Mouse (Mus musculus) gastrocnemius, adult 2 months (tissue): Measurements from ENCODE around the gene Mfsd5. TPM values are rescaled to one million over a fixed set of nuclear protein-coding genes. Genes with fewer than 3 reads are reported as not detected.

Experiments used
- DNase-seq: peaks from one replicate; pipeline ENCODE4 v3.0.0; 2022
- H3K27ac ChIP-seq: fragments of 200-600 bp; 2 replicates; pipeline ENCODE4 v1.8.1; 2022; ENCODE audit warnings: mild to moderate bottlenecking
- H3K4me3 ChIP-seq: fragments of 200-600 bp; 2 replicates; pipeline ENCODE4 v1.8.1; 2022; ENCODE audit warnings: mild to moderate bottlenecking, moderate library complexity
- CTCF ChIP-seq: fragments of 200-600 bp; IDR thresholded peaks from 2 replicates; pipeline ENCODE4 v1.8.1; 2022; ENCODE audit warnings: antibody characterized with exemption, mild to moderate bottlenecking, moderate library complexity
- intact Hi-C: fragments of 180-260 bp; cut with DNase I; formaldehyde crosslinking; loops from one replicate; pipeline ENCODE4 v1.15.1; 2025
- total RNA-seq, 2 experiments: library from RNA; stranded (reverse); gene quantifications; 2 replicates each; pipeline ENCODE4 v1.2.3; 2021

Mfsd5 gene
- total RNA-seq, 2 experiments from 2014 or later, result 14.2 TPM

- no peak for DNase-seq
- Histone ChIP-seq H3K4me3 (no peak overlapping the region), H3K27ac (peak overlapping the region; percentile 99)
- intact Hi-C loops, result no loop called here
- no peak for TF ChIP-seq CTCF
Observed at GRCm38 (mm10) chr15:102249967-102250366, 29.3 kb upstream of the Mfsd5 start.

- no peak overlapping the region for H3K4me3 ChIP-seq
- no peak for DNase-seq
- H3K27ac ChIP-seq, result no peak overlapping the region
- TF ChIP-seq CTCF, result no peak
- intact Hi-C loops, result no loop called here
Observed at GRCm38 (mm10) chr15:102250521-102250920, 28.7 kb upstream of the Mfsd5 start.

GRCm38 (mm10) chr15:102255547-102256255 is 23.6 kb upstream of the Mfsd5 start:
- no peak for TF ChIP-seq CTCF
- Histone ChIP-seq H3K27ac (peak overlapping the region; percentile 88), H3K4me3 (peak overlapping the region; percentile 72)
- DNase-seq, result no peak
- intact Hi-C loops, result no loop called here

DNA sequence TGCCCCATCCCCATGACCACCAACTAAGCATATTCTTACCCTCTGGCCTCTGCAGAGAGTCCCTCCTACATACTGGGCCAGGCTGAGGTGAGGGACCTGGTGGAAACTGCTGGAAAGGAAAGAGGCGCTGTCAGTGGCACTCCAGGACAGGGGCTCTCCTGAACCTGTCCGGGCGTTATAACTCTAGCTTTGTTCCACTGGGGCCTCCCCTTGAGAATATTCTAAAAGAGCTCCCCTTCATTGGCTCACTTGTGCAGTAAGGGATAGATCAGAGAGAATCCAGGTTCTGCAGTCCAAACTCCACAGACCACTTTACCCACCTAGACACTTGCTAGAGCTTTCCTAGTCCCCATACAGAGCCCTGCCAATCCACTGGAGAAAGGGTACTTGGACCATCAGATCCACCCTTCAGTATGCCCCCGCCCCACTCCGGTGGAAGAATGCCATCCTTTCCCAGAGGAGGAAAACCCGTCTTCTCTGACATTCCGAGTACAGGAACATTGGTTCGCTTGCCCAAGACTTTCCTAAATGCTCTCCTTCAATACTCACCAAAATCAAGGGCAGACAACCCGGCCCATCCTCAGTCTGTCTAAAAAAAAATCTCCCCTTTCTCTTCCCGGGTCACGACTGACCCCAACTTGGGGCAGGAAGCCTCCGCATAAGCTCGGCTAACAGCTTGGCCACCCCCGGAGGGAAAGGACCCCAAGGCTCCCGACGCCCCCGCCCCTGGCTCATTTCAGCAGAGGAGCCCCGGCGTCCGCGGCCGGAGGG is 22.6 kb upstream of the Mfsd5 start:
- peak overlapping the region; percentile 88 for H3K27ac ChIP-seq
- H3K4me3 ChIP-seq, result peak overlapping the region; percentile 72
- intact Hi-C loops, result no loop called here
- no peak for DNase-seq
- TF ChIP-seq CTCF, result no peak

DNA sequence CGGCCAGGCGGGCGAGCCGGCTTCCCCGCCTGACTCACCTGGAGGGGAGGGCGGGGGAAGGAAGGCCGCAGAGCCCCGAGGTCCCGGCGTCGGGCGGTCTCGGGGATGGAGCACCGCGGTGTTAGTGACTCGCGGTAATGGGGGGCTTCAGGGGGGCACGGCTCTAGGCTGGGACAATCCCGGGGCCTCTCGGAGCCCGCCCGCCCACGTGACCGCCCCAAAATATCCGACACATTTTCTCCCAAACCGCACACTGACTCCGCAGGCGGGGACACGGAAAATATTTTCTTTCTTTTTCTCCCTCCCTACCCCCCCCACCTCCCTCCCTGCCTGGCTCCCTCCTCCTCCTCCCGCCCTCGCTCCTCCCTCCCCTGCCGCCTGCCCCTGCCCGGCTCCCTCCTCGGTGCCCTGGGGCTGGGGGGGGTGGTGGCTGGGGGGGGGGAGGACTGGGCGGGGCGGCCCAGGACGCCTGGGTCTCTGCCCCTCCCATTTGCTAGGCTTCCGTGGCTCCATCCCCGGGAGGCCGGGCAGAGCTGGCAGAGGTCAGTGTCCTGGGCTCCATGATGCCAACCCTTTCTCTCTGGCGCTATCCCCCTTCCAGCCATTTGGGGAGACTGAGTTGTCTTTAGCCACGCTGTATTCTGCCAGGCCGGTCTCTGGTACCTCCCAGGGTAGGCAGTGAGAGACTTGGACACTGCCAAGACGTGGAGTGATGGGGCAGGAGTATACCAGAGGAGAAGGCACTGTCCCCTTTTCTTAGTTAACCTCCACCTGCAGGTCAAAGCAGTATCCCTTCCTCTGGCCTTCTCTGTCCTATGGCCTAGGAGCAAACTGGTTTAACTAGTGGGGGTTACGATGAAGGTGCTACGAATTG is 21.8 kb upstream of the Mfsd5 start, which contains the start of gene Rarg:
Gene Rarg (minus strand): TSS at position 316 of the 874 bp plus-strand sequence.
- Histone ChIP-seq H3K27ac (peak within 1 kb of the TSS; percentile 88), H3K4me3 (peak within 1 kb of the TSS; percentile 72)
- intact Hi-C loops, result no loop called here
- TF ChIP-seq CTCF, result no peak
- peak; percentile 77 for DNase-seq

DNA sequence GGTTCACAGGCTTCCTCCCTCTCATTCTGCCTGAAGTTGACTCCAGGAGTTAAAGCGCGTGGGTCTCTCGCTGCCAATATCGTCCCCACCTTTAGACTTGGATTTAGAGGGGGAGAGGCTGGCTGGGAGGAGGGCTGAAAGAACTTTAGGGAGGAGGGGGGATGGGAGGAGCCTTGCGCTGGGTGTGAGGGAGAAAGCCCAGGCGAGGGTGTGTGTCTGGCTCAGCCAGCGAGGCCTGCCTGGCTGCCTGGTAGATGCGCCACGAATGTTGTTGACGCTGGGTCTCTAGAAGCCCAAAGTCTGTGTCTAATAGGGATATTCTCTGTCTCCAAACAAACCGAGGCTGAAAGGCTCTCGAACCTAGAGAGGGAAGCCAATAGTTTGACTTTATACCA is 21.2 kb upstream of the Mfsd5 start:
- H3K27ac ChIP-seq, result peak overlapping the region; percentile 88
- peak overlapping the region; percentile 72 for H3K4me3 ChIP-seq
- no peak for TF ChIP-seq CTCF
- intact Hi-C loops, result no loop called here
- DNase-seq, result peak; percentile 78

DNA sequence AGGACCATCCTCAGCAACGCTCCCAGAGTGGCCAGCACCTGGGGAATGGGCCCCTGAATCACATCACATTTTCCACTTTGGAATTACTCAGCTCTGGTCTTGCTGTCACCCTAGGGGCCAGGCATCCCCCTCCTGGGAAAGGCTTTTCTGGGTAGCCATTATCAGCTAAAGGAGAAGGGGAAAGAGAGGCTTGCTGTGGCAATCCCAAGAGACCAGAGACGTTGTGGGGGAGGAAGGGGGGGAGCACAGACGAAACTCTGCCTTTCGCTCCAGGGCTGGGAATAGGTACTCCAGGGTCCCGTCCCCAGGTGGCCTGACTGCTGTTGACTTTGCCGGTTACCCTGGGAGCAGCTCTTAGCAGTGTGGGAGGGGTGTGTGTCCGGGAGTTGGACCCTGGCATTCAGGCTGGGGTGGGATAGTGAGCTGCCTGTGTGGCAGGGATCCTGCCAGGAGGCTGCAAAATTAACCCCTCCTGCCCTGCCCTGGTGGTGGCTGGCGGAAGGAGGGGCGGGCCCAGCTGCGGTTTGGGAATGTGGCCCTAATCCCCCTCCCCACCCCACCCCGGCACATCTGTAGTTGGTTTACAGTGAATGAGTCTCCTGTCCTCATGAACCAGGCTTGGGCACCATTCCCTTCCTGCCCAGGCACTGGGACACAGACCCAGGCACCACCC is 20.5 kb upstream of the Mfsd5 start:
- intact Hi-C loops, result no loop called here
- no peak for TF ChIP-seq CTCF
- H3K4me3 ChIP-seq, result peak overlapping the region; percentile 72
- peak; percentile 34 for DNase-seq
- peak overlapping the region; percentile 88 for H3K27ac ChIP-seq

DNA sequence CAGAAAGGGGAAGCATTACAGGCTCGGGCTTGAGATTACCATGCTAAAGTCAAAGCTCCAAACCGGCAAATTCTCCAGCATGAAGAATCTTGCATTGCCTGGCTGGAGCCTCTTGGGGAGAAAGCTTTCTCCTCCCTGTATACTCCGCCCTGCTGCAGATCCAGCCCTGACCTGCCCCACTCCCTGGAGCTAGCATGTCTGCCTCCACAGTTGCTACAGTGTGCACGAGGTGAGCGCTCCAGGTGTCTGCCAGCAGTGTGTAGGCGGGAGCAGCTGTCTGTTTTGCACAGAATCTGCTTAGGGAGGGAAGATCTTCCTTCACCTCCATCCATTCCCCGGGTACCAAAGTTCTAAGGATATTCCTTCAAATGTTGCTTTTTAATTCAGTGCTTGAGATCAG is 16.7 kb upstream of the Mfsd5 start:
- intact Hi-C loops, result no loop called here
- Histone ChIP-seq H3K4me3 (no peak overlapping the region), H3K27ac (no peak overlapping the region)
- no peak for DNase-seq
- no peak for TF ChIP-seq CTCF

GRCm38 (mm10) chr15:102263037-102263436 is 16.2 kb upstream of the Mfsd5 start:
- no peak overlapping the region for H3K4me3 ChIP-seq
- intact Hi-C loops, result no loop called here
- TF ChIP-seq CTCF, result no peak
- no peak overlapping the region for H3K27ac ChIP-seq
- DNase-seq, result no peak

GRCm38 (mm10) chr15:102265548-102265947 is 13.7 kb upstream of the Mfsd5 start:
- H3K4me3 ChIP-seq, result no peak overlapping the region
- no peak overlapping the region for H3K27ac ChIP-seq
- no peak for DNase-seq
- TF ChIP-seq CTCF, result peak; percentile 22; the same call in 1 of the 2 replicates
- intact Hi-C loops, result no loop called here

DNA sequence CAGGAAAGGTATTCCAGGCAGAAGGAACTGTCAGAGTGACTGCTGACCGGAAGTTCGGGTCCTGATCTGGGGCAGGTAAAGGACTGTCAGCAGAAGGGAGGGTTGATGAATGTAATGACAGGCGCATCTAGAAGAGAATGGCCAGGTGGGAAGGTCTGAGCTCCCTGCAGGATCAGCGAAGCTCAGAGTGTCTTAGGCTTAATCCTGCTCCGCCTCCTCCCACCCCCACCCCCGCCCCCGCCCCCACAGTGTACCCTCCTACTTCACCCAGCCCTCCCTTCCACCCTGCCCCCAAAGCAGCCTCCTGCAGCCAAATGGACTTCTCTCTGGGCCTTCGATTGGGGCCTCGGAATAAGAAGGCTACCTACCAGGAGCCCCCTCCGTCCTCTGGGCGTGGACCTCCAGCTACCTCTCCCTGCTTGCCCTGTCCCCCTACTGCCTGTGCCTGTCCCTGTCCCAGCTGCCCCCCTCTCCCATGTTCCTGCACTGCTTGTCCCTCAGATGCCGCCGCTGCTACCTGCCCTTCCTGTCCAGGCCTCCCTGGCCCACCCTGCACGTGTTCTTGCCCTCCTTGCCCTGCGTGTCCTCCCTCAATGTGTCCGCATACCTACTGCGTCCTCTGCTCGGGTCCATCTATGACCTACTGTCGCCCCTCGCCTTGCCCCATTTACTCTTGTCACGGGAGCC is 8.8 kb upstream of the Mfsd5 start, which contains the start of gene Gm9918:
Gene Gm9918 (plus strand): TSS at position 290 of the 687 bp plus-strand sequence.
- Histone ChIP-seq H3K4me3 (no peak within 1 kb of the TSS), H3K27ac (no peak within 1 kb of the TSS)
- DNase-seq, result no peak
- no peak for TF ChIP-seq CTCF
- intact Hi-C loops, result no loop called here
